Mouse (Mus musculus): ENCODE measurements around the gene Gfod2. TPM values are rescaled to one million over a fixed set of nuclear protein-coding genes. Genes with fewer than 3 reads are reported as not detected.
A peak's percentile ranks its signal among the peaks of the same experiment; 100 is the strongest.

The Gfod2 gene
- total and polyA plus RNA-seq, 2 experiments from 2014 or later: 53.1 to 53.8 TPM

GRCm38 (mm10) chr8:105799091-105799812 lies 40.8 kb upstream of the Gfod2 start:
- no peak for TF ChIP-seq CTCF (IDR thresholded peaks at IDR 0.05; ENCODE audit: low read depth)
- WGBS: 41% methylated on average over 8 of the region's 8 CpGs
- no peaks in the 10 kb centered on the region for H3K4me1 ChIP-seq (ENCODE audit: insufficient read depth, low read length)
- H3K27ac ChIP-seq: no peak overlapping the region; the same call in 1 of the 2 replicates
- no peaks in the 10 kb centered on the region for H3K9me3 ChIP-seq (ENCODE audit: low read length)
- H3K36me3 ChIP-seq (ENCODE audit: insufficient read depth, low read length): no peaks in the 10 kb centered on the region
- no peak overlapping the region for H3K4me3 ChIP-seq (ENCODE audit: low read length)
- H3K27me3 ChIP-seq (ENCODE audit: insufficient read depth, low read length): no peaks in the 10 kb centered on the region
- ATAC-seq (peak; percentile 59; the same call in 1 of the 2 replicates), DNase-seq (ENCODE audit: low spot score) (peak; percentile 77)
- H3K4me2 ChIP-seq (ENCODE audit: low read depth, low read length): no peak overlapping the region
- H3K9ac ChIP-seq (replicated peaks; ENCODE audit: low read length): 0 out of 2 replicates have a peak overlapping the region, but pooled peaks have one; percentile 9

- DNase-seq (ENCODE audit: low spot score): no peak
- no peak overlapping the region for H3K4me2 ChIP-seq (ENCODE audit: low read depth, low read length)
- no peak for TF ChIP-seq CTCF (IDR thresholded peaks at IDR 0.05; ENCODE audit: low read depth)
- H3K36me3 ChIP-seq (ENCODE audit: insufficient read depth, low read length): no peaks in the 10 kb centered on the region
- H3K27ac ChIP-seq: no peak overlapping the region
- no peaks in the 10 kb centered on the region for H3K4me1 ChIP-seq (ENCODE audit: insufficient read depth, low read length)
- no peak for ATAC-seq
- WGBS: 86% methylated on average over 5 of the region's 5 CpGs
- H3K4me3 ChIP-seq (ENCODE audit: low read length): no peak overlapping the region
- H3K9ac ChIP-seq (replicated peaks; ENCODE audit: low read length): no peak overlapping the region
- H3K27me3 ChIP-seq (ENCODE audit: insufficient read depth, low read length): no peaks in the 10 kb centered on the region
- no peaks in the 10 kb centered on the region for H3K9me3 ChIP-seq (ENCODE audit: low read length)
Observed at GRCm38 (mm10) chr8:105798408-105798807, 39.9 kb upstream of the Gfod2 start.

- H3K4me3 ChIP-seq (ENCODE audit: low read length): no peak overlapping the region
- 91% methylated on average over 1 of the region's 1 CpGs for WGBS
- TF ChIP-seq CTCF (IDR thresholded peaks at IDR 0.05; ENCODE audit: low read depth): no peak
Observed at GRCm38 (mm10) chr8:105795785-105796184, 37.3 kb upstream of the Gfod2 start.

GRCm38 (mm10) chr8:105794009-105794598 lies 35.6 kb upstream of the Gfod2 start:
- no peak for TF ChIP-seq CTCF (IDR thresholded peaks at IDR 0.05; ENCODE audit: low read depth)
- no peaks in the 10 kb centered on the region for H3K4me1 ChIP-seq (ENCODE audit: insufficient read depth, low read length)
- H3K9ac ChIP-seq (replicated peaks; ENCODE audit: low read length): no peak overlapping the region
- no peak for DNase-seq (ENCODE audit: low spot score)
- H3K4me3 ChIP-seq (ENCODE audit: low read length): no peak overlapping the region
- H3K27ac ChIP-seq: no peak overlapping the region
- ATAC-seq: no peak
- H3K4me2 ChIP-seq (ENCODE audit: low read depth, low read length): no peak overlapping the region
- no peaks in the 10 kb centered on the region for H3K27me3 ChIP-seq (ENCODE audit: insufficient read depth, low read length)
- H3K9me3 ChIP-seq (ENCODE audit: low read length): no peaks in the 10 kb centered on the region
- H3K36me3 ChIP-seq (ENCODE audit: insufficient read depth, low read length): no peaks in the 10 kb centered on the region
- WGBS: 83% methylated on average over 3 of the region's 3 CpGs

More at GRCm38 (mm10) chr8:105795785-105796184, 37.3 kb upstream of the Gfod2 start:
- Histone ChIP-seq H3K27me3 (ENCODE audit: insufficient read depth, low read length) (no peaks in the 10 kb centered on the region), H3K9ac (replicated peaks; ENCODE audit: low read length) (no peak overlapping the region), H3K27ac (no peak overlapping the region), H3K9me3 (ENCODE audit: low read length) (no peaks in the 10 kb centered on the region), H3K36me3 (ENCODE audit: insufficient read depth, low read length) (no peaks in the 10 kb centered on the region), H3K4me1 (ENCODE audit: insufficient read depth, low read length) (no peaks in the 10 kb centered on the region), H3K4me2 (ENCODE audit: low read depth, low read length) (no peak overlapping the region)
- no peak for ATAC-seq
- DNase-seq (ENCODE audit: low spot score): no peak

GRCm38 (mm10) chr8:105793331-105793730 lies 34.9 kb upstream of the Gfod2 start:
- Histone ChIP-seq H3K36me3 (ENCODE audit: insufficient read depth, low read length) (no peaks in the 10 kb centered on the region), H3K4me1 (ENCODE audit: insufficient read depth, low read length) (no peaks in the 10 kb centered on the region), H3K27me3 (ENCODE audit: insufficient read depth, low read length) (no peaks in the 10 kb centered on the region), H3K4me3 (ENCODE audit: low read length) (no peak overlapping the region), H3K4me2 (ENCODE audit: low read depth, low read length) (no peak overlapping the region), H3K9me3 (ENCODE audit: low read length) (no peaks in the 10 kb centered on the region), H3K27ac (no peak overlapping the region), H3K9ac (replicated peaks; ENCODE audit: low read length) (no peak overlapping the region)
- WGBS: 95% methylated on average over 1 of the region's 1 CpGs
- DNase-seq (ENCODE audit: low spot score) (no peak), ATAC-seq (no peak)
- no peak for TF ChIP-seq CTCF (IDR thresholded peaks at IDR 0.05; ENCODE audit: low read depth)

- no peak for TF ChIP-seq CTCF (IDR thresholded peaks at IDR 0.05; ENCODE audit: low read depth)
- no peak overlapping the region for H3K9ac ChIP-seq (replicated peaks; ENCODE audit: low read length)
- DNase-seq (ENCODE audit: low spot score): no peak
Observed at GRCm38 (mm10) chr8:105789626-105790025, 31.2 kb upstream of the Gfod2 start.

GRCm38 (mm10) chr8:105788927-105789326 lies 30.5 kb upstream of the Gfod2 start:
- DNase-seq (ENCODE audit: low spot score): no peak
- H3K4me3 ChIP-seq (ENCODE audit: low read length): no peak overlapping the region
- H3K4me1 ChIP-seq (ENCODE audit: insufficient read depth, low read length): no peaks in the 10 kb centered on the region
- no peak overlapping the region for H3K27ac ChIP-seq
- TF ChIP-seq CTCF (IDR thresholded peaks at IDR 0.05; ENCODE audit: low read depth): no peak
- no peak overlapping the region for H3K4me2 ChIP-seq (ENCODE audit: low read depth, low read length)
- no peaks in the 10 kb centered on the region for H3K27me3 ChIP-seq (ENCODE audit: insufficient read depth, low read length)
- ATAC-seq: no peak
- H3K9ac ChIP-seq (replicated peaks; ENCODE audit: low read length): no peak overlapping the region
- no peaks in the 10 kb centered on the region for H3K9me3 ChIP-seq (ENCODE audit: low read length)
- whole genome bisulfite sequencing: 59% methylated on average over 4 of the region's 4 CpGs
- H3K36me3 ChIP-seq (ENCODE audit: insufficient read depth, low read length): peaks cover 6% of the 10 kb centered on the region; the same call in 1 of the 2 replicates

More at GRCm38 (mm10) chr8:105789626-105790025, 31.2 kb upstream of the Gfod2 start:
- no peak overlapping the region for H3K4me2 ChIP-seq (ENCODE audit: low read depth, low read length)
- H3K4me3 ChIP-seq (ENCODE audit: low read length): no peak overlapping the region
- H3K27ac ChIP-seq: no peak overlapping the region
- H3K36me3 ChIP-seq (ENCODE audit: insufficient read depth, low read length): peaks cover 6% of the 10 kb centered on the region; the same call in 1 of the 2 replicates
- ATAC-seq: no peak
- H3K27me3 ChIP-seq (ENCODE audit: insufficient read depth, low read length): no peaks in the 10 kb centered on the region
- H3K4me1 ChIP-seq (ENCODE audit: insufficient read depth, low read length): no peaks in the 10 kb centered on the region
- H3K9me3 ChIP-seq (ENCODE audit: low read length): no peaks in the 10 kb centered on the region

Measured in hindbrain, postnatal 0 days (tissue).